Mouse (Mus musculus): ENCODE results near the gene Tln2.

DNA sequence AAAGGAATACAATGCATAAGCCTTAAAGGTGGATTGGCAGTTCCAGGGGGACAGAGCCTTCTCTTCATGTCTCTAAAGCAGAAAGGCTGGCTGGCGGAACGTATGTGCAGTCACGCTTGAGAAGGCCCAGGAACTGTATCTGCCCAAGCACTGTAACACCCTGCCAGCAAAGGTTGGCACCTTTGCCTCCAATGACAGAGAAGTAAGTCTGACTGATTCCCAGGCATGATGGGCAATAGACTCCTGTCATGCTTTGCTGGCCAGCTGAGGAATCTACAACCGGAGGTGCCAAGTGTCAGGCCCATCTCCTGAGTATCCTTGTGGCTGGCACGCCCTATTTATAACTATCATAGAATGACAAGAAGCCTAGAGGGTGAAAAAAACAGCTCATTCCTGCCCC lies 83.3 kb downstream of the Tln2 start:
- TF ChIP-seq CTCF (IDR thresholded peaks at IDR 0.05; ENCODE audit: low read depth) (no peak), EP300 (IDR thresholded peaks at IDR 0.05; ENCODE audit: low read depth) (no peak)

All from liver, embryonic 14.5 days (tissue).